Mouse (Mus musculus): Measurements from ENCODE around the gene Zfp248. TPM values are rescaled to one million over a fixed set of nuclear protein-coding genes. Genes with fewer than 3 reads are reported as not detected.

Zfp248 gene
- polyA plus RNA-seq, 1 experiment from 2014 or later = 3.7 TPM

Small RNA genes within 50 kb of the gene (microRNA-seq; reads per million reads assigned to microRNA genes)
- not detected for gene Gm25953 (ENCODE audit: borderline number of aligned reads)

Other genes with a start within 250 kb of the Zfp248 start
- 26.6 and 27.9 TPM in 2 replicates for gene Bms1, start 36.1 kb downstream of the Zfp248 start, polyA plus RNA-seq (2015; fragmentation: Nextera tagmentation; extraction: Ambion mirVana)
- gene Zfp9, start 23.8 kb upstream of the Zfp248 start, polyA plus RNA-seq (2015; fragmentation: Nextera tagmentation; extraction: Ambion mirVana) = 0.73 and 0.76 TPM in 2 replicates
- gene Ankrd26, start 106.7 kb upstream of the Zfp248 start, polyA plus RNA-seq (2015; fragmentation: Nextera tagmentation; extraction: Ambion mirVana) = 13.3 and 16.2 TPM in 2 replicates